Mouse (Mus musculus) heart, embryonic 15.5 days (tissue): Measurements from ENCODE around the gene Ppil4. TPM values are rescaled to one million over a fixed set of nuclear protein-coding genes. Genes with fewer than 3 reads are reported as not detected.

Experiments
- ATAC-seq: fragments of 200-750 bp; cut with Nextera tagmentation; replicated peaks from 2 replicates; pipeline ENCODE4 v1.8.0; 2017; ENCODE audit warnings: low read depth, moderate TSS enrichment; ENCODE audit not compliant: insufficient number of reproducible peaks, insufficient read depth, low FRiP score
- H3K27ac ChIP-seq: fragments of 300-500 bp; sonication (generic); 2 replicates; pipeline ENCODE4 v1.5.1; 2015; ENCODE audit warnings: mild to moderate bottlenecking, inconsistent platforms
- H3K27me3 ChIP-seq: fragments of 300-500 bp; sonication (generic); 2 replicates; pipeline ENCODE4 v1.6.1; 2015; ENCODE audit warnings: inconsistent platforms
- H3K36me3 ChIP-seq: fragments of 300-500 bp; sonication (generic); 2 replicates; pipeline ENCODE4 v1.6.1; 2015; ENCODE audit warnings: mild to moderate bottlenecking, inconsistent platforms
- H3K4me1 ChIP-seq: fragments of 300-500 bp; sonication (generic); replicated peaks from 2 replicates; pipeline ENCODE4 v1.6.1; 2015; ENCODE audit warnings: inconsistent platforms
- H3K4me2 ChIP-seq: fragments of 300-500 bp; sonication (generic); 2 replicates; pipeline ENCODE4 v1.6.1; 2015; ENCODE audit warnings: inconsistent platforms, mild to moderate bottlenecking, moderate library complexity
- H3K4me3 ChIP-seq: fragments of 300-500 bp; sonication (generic); 2 replicates; pipeline ENCODE4 v1.5.1; 2015; ENCODE audit warnings: mild to moderate bottlenecking, inconsistent platforms
- H3K9ac ChIP-seq: fragments of 300-500 bp; sonication (generic); 2 replicates; pipeline ENCODE4 v1.6.1; 2015; ENCODE audit warnings: mild to moderate bottlenecking, inconsistent platforms
- H3K9me3 ChIP-seq: fragments of 300-500 bp; sonication (generic); replicated peaks from 2 replicates; pipeline ENCODE4 v1.6.1; 2016; ENCODE audit warnings: inconsistent platforms
- WGBS: fragments of 180-500 bp; shearing (Covaris S2); methylation state at CpG from one replicate; pipeline ENCODE4 v1.1.7; 2015; ENCODE audit warnings: mixed read lengths; 5-methylcytosine and 5-hydroxymethylcytosine counted together
- polyA plus RNA-seq: library from polyadenylated mRNA; unstranded; fragments of >200 nt; fragmentation: Nextera tagmentation; extraction: Ambion mirVana; gene quantifications from 2 replicates; pipeline ENCODE4 v1.2.1, GENCODE M21; 2015

The Ppil4 gene
- polyA plus RNA-seq, 1 experiment from 2014 or later, result 28.2 TPM

- H3K4me2 ChIP-seq, result no peak overlapping the region
- no peak overlapping the region for H3K9ac ChIP-seq
- H3K27ac ChIP-seq, result peak overlapping the region; percentile 83
- 71% methylated on average over 3 of the region's 3 CpGs for WGBS
- no peaks in the 10 kb centered on the region for H3K9me3 ChIP-seq
- no peak overlapping the region for H3K4me3 ChIP-seq
- H3K36me3 ChIP-seq, result no peaks in the 10 kb centered on the region
- 0 out of 2 replicates have a peak, but pooled peaks cover 3% of the 10 kb centered on the region for H3K27me3 ChIP-seq
- H3K4me1 ChIP-seq, result peaks cover 22% of the 10 kb centered on the region
- no peak for ATAC-seq
Measured at GRCm38 (mm10) chr10:7840785-7841184, 48.1 kb downstream of the Ppil4 start.

GRCm38 (mm10) chr10:7841571-7842080 lies 48.9 kb downstream of the Ppil4 start:
- WGBS, result 11% methylated on average over 14 of the region's 14 CpGs
- peak; percentile 89 for ATAC-seq

GRCm38 (mm10) chr10:7843181-7843580 lies 50.5 kb downstream of the Ppil4 start:
- 82% methylated on average over 4 of the region's 4 CpGs for WGBS

More at GRCm38 (mm10) chr10:7841571-7842080, 48.9 kb downstream of the Ppil4 start:
- H3K9me3 ChIP-seq, result no peaks in the 10 kb centered on the region
- H3K36me3 ChIP-seq, result no peaks in the 10 kb centered on the region
- H3K4me3 ChIP-seq, result peak overlapping the region; percentile 30
- peak overlapping the region; percentile 56 for H3K4me2 ChIP-seq
- H3K4me1 ChIP-seq, result peaks cover 22% of the 10 kb centered on the region
- H3K27ac ChIP-seq, result peak overlapping the region; percentile 83
- 0 out of 2 replicates have a peak, but pooled peaks cover 3% of the 10 kb centered on the region for H3K27me3 ChIP-seq
- no peak overlapping the region for H3K9ac ChIP-seq

GRCm38 (mm10) chr10:7844161-7844560 lies 51.5 kb downstream of the Ppil4 start:
- WGBS, result 66% methylated on average over 4 of the region's 4 CpGs
- Histone ChIP-seq H3K4me3 (no peak overlapping the region), H3K4me1 (peaks cover 22% of the 10 kb centered on the region), H3K36me3 (no peaks in the 10 kb centered on the region), H3K27ac (no peak overlapping the region), H3K9ac (no peak overlapping the region), H3K27me3 (0 out of 2 replicates have a peak, but pooled peaks cover 3% of the 10 kb centered on the region), H3K4me2 (no peak overlapping the region), H3K9me3 (no peaks in the 10 kb centered on the region)
- ATAC-seq, result no peak

More at GRCm38 (mm10) chr10:7843181-7843580, 50.5 kb downstream of the Ppil4 start:
- Histone ChIP-seq H3K9ac (no peak overlapping the region), H3K4me3 (no peak overlapping the region), H3K9me3 (no peaks in the 10 kb centered on the region), H3K27me3 (0 out of 2 replicates have a peak, but pooled peaks cover 3% of the 10 kb centered on the region), H3K4me2 (no peak overlapping the region), H3K27ac (no peak overlapping the region), H3K4me1 (peaks cover 22% of the 10 kb centered on the region), H3K36me3 (no peaks in the 10 kb centered on the region)
- ATAC-seq, result no peak

- H3K4me2 ChIP-seq, result no peak overlapping the region
- H3K4me1 ChIP-seq, result peaks cover 17% of the 10 kb centered on the region
- H3K36me3 ChIP-seq, result no peaks in the 10 kb centered on the region
- no peak overlapping the region for H3K27ac ChIP-seq
- H3K9me3 ChIP-seq, result no peaks in the 10 kb centered on the region
- H3K4me3 ChIP-seq, result no peak overlapping the region
- H3K27me3 ChIP-seq, result no peaks in the 10 kb centered on the region
- no peak overlapping the region for H3K9ac ChIP-seq
- no peak for ATAC-seq
- 75% methylated on average over 8 of the region's 8 CpGs for WGBS
Measured at GRCm38 (mm10) chr10:7845136-7845535, 52.4 kb downstream of the Ppil4 start.

GRCm38 (mm10) chr10:7845991-7846390 lies 53.3 kb downstream of the Ppil4 start:
- WGBS, result 85% methylated on average over 4 of the region's 4 CpGs

GRCm38 (mm10) chr10:7847166-7847605 lies 54.5 kb downstream of the Ppil4 start:
- Histone ChIP-seq H3K9ac (no peak overlapping the region), H3K4me1 (peaks cover 2% of the 10 kb centered on the region), H3K4me3 (no peak overlapping the region), H3K36me3 (no peaks in the 10 kb centered on the region), H3K27me3 (no peaks in the 10 kb centered on the region), H3K4me2 (no peak overlapping the region), H3K9me3 (no peaks in the 10 kb centered on the region), H3K27ac (no peak overlapping the region)
- 73% methylated on average over 2 of the region's 2 CpGs for WGBS
- no peak for ATAC-seq

More at GRCm38 (mm10) chr10:7845991-7846390, 53.3 kb downstream of the Ppil4 start:
- Histone ChIP-seq H3K36me3 (no peaks in the 10 kb centered on the region), H3K9ac (no peak overlapping the region), H3K4me3 (no peak overlapping the region), H3K4me1 (peaks cover 12% of the 10 kb centered on the region), H3K4me2 (no peak overlapping the region), H3K27me3 (no peaks in the 10 kb centered on the region), H3K27ac (no peak overlapping the region), H3K9me3 (no peaks in the 10 kb centered on the region)
- ATAC-seq, result no peak

- WGBS, result 62% methylated on average over 3 of the region's 3 CpGs
- no peaks in the 10 kb centered on the region for H3K27me3 ChIP-seq
- no peak overlapping the region for H3K27ac ChIP-seq
- ATAC-seq, result no peak
- H3K4me2 ChIP-seq, result no peak overlapping the region
- H3K36me3 ChIP-seq, result no peaks in the 10 kb centered on the region
- no peak overlapping the region for H3K4me3 ChIP-seq
- H3K4me1 ChIP-seq, result no peaks in the 10 kb centered on the region
- H3K9ac ChIP-seq, result no peak overlapping the region
- no peaks in the 10 kb centered on the region for H3K9me3 ChIP-seq
Measured at GRCm38 (mm10) chr10:7851891-7852290, 59.2 kb downstream of the Ppil4 start.

- no peak overlapping the region for H3K27ac ChIP-seq
- ATAC-seq, result no peak
- no peak overlapping the region for H3K9ac ChIP-seq
- H3K4me2 ChIP-seq, result no peak overlapping the region
- no peak overlapping the region for H3K4me3 ChIP-seq
- no peaks in the 10 kb centered on the region for H3K9me3 ChIP-seq
- no peaks in the 10 kb centered on the region for H3K4me1 ChIP-seq
- H3K27me3 ChIP-seq, result no peaks in the 10 kb centered on the region
- WGBS, result 81% methylated on average over 7 of the region's 7 CpGs
- H3K36me3 ChIP-seq, result no peaks in the 10 kb centered on the region
Measured at GRCm38 (mm10) chr10:7860494-7860893, 67.8 kb downstream of the Ppil4 start.

- no peak overlapping the region for H3K4me2 ChIP-seq
- H3K9ac ChIP-seq, result no peak overlapping the region
- 76% methylated on average over 14 of the region's 14 CpGs for WGBS
- no peak for ATAC-seq
- no peaks in the 10 kb centered on the region for H3K4me1 ChIP-seq
- H3K27ac ChIP-seq, result no peak overlapping the region
- no peaks in the 10 kb centered on the region for H3K9me3 ChIP-seq
- no peaks in the 10 kb centered on the region for H3K36me3 ChIP-seq
- H3K4me3 ChIP-seq, result no peak overlapping the region
- peaks cover under 1% of the 10 kb centered on the region for H3K27me3 ChIP-seq
Measured at GRCm38 (mm10) chr10:7861259-7861936, 68.7 kb downstream of the Ppil4 start.

GRCm38 (mm10) chr10:7861937-7862657 lies 69.4 kb downstream of the Ppil4 start:
- Histone ChIP-seq H3K9ac (no peak overlapping the region), H3K4me1 (peaks cover 4% of the 10 kb centered on the region), H3K4me2 (no peak overlapping the region), H3K27me3 (peaks cover 8% of the 10 kb centered on the region), H3K4me3 (no peak overlapping the region), H3K27ac (no peak overlapping the region), H3K9me3 (no peaks in the 10 kb centered on the region), H3K36me3 (no peaks in the 10 kb centered on the region)
- 89% methylated on average over 25 of the region's 25 CpGs for WGBS
- ATAC-seq, result no peak
